18 mouse cellular contexts compared by ENCODE assay signal in genomic region chr13:34427527-34427926, GRCm38 (mm10).
DNase-seq lines count a peak whose midpoint lies in the region; ATAC-seq lines count a peak whose summit lies in the region.
"Had no signal": no experiment of that assay in that cellular context is flagged by ENCODE, and none has a peak within 500 bp of the region (broad histone marks: within the 10 kb centered on the region; RNA-seq: fewer than 3 reads in every experiment).

No protein-coding gene starts in this region.

- DNase-seq in testis, postnatal 14 days (ENCODE audit: low spot score), result no peak
- no peak for DNase-seq in gastrocnemius, postnatal 25 days
- DNase-seq: adrenal gland, adult 2 months; adrenal gland, postnatal 10 days; adrenal gland, postnatal 25 days; B cell, adult 2 months; cerebellum, adult 11 months; cerebellum, adult 18-20 months; cerebellum, adult 8-10 months; cerebellum, adult 9-11 months; cerebellum, postnatal 14 days; cerebellum, postnatal 36 days; forebrain, postnatal 0 days had no signal

- ATAC-seq in common myeloid progenitor, adult 5-6 weeks (replicated peaks; ENCODE audit: low read depth, poor library complexity, severe bottlenecking), result peak; percentile 61
- ATAC-seq in megakaryocyte progenitor cell, adult 5-6 weeks (replicated peaks; ENCODE audit: poor library complexity), result peak; percentile 53; the same call in 1 of the 2 replicates
- no peak for ATAC-seq in CD4-positive, CD25-positive, alpha-beta regulatory T cell, adult 4 months
- ATAC-seq: forebrain, embryonic 13.5 days; forebrain, embryonic 15.5 days; forebrain, postnatal 0 days had no signal
